Mouse (Mus musculus) Patski (cell line): ENCODE data around the gene Ehmt2. TPM values are rescaled to one million over a fixed set of nuclear protein-coding genes. Genes with fewer than 3 reads are reported as not detected.

Experiments used
- ATAC-seq: fragments of 100-300 bp; one replicate; pipeline ENCODE4 v1.8.0; 2021
- CTCF ChIA-PET: fragments of 350-600 bp; sonication (Branson Sonifier 250); formaldehyde crosslinking; loops from one replicate; lab custom pipeline; 2022; ENCODE audit warnings: inconsistent platforms; lab: Charles Lee
- POLR2A ChIA-PET: fragments of 350-600 bp; sonication (Branson Sonifier 250); formaldehyde crosslinking; loops from one replicate; lab custom pipeline; 2022; ENCODE audit warnings: antibody characterized with exemption, inconsistent platforms; lab: Charles Lee
- DNase-seq: peaks from one replicate; pipeline ENCODE4 v3.0.0-alpha.2; 2011; ENCODE audit warnings: low read depth, low spot score
- H3K27me3 ChIP-seq: fragments of 371-371 bp; one replicate; pipeline ENCODE4 v1.5.1; 2021
- CTCF ChIP-seq: fragments of 100-300 bp; IDR thresholded peaks from one replicate; pipeline ENCODE4 v1.5.1; 2021
- in situ Hi-C: fragments of 300-500 bp; cut with MboI; formaldehyde crosslinking; loops from 3 replicates; pipeline ENCODE4 v1.11.1; 2018; ENCODE audit warnings: low pct_unique_long_range_greater_than_20kb, mixed read lengths
- polyA plus RNA-seq: library from polyadenylated mRNA; unstranded; gene quantifications from one replicate; pipeline ENCODE4 v1.2.3, GENCODE M21; 2021

The Ehmt2 gene
- 200 TPM for polyA plus RNA-seq

GRCm38 (mm10) chr17:34898160-34898586, at the start of gene Ehmt2, which contains the start of gene C2:
TSS of gene Ehmt2 (plus strand) at chr17:34898469.
TSS of gene C2 (minus strand) at chr17:34898265.
- ChIA-PET POLR2A (interaction anchor here (0.5 to 0.7 kb wide), 3 partner anchors 17 to 227 kb away, joined by 3 to 12 read pairs (median 4); partner anchors contain the start of gene Gm20547), CTCF (no interaction called here)
- peak; percentile 32 for ATAC-seq
- DNase-seq: no peak
- in situ Hi-C loops: no loop called here
- no peak for TF ChIP-seq CTCF
- H3K27me3 ChIP-seq: no peaks in the 10 kb centered on the region

- CTCF ChIA-PET: no interaction called here
- in situ Hi-C loops: loop anchor here (10.0 kb wide), 1 partner anchor 395 kb away; the partner anchor contains the start of gene Ddx39b
- ATAC-seq (peak; percentile 85), DNase-seq (peak; percentile 71)
- POLR2A ChIA-PET: interaction anchor here (1.1 kb wide), 1 partner anchor 50 kb away, joined by 3 read pairs; no protein-coding TSS in a partner anchor
- no peaks in the 10 kb centered on the region for H3K27me3 ChIP-seq
- TF ChIP-seq CTCF: no peak
These were observed 48.4 kb upstream of the Ehmt2 start, which contains the start of the genes Skiv2l and Nelfe for GRCm38 (mm10) chr17:34849722-34850516. TSS of gene Skiv2l (minus strand) at chr17:34850210. TSS of gene Nelfe (plus strand) at chr17:34850391.

DNA sequence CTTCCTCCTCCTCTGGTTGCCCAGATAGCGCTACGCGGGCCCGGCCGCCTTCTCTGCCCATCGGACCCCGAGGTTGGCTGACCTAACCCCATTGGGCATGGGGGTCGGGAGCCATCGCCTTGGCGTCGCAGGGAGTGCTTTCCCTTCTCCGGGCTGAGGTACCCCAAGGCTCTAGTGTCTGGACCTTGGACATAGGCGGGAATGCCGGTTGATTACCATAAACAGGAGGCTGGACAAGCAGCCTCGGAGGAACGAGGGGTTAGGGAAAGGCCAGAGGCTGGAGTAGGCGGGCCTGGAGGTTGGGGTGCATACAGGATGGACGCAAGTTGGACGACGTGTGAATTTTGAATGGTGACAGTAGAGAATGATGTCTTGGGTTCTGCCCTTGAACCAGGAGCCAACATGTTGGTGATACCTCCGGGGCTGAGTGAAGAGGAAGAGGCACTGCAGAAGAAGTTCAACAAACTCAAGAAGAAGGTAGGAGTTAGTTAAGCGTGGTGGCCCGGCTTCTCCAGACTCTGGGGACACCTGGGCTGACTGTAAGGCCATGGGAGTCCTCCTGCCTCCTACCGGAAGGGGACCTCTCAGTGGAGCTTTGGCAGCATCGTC, 47.6 kb upstream of the Ehmt2 start:
- no peaks in the 10 kb centered on the region for H3K27me3 ChIP-seq
- no peak for DNase-seq
- in situ Hi-C loops: no loop called here
- ATAC-seq: peak; percentile 25
- POLR2A ChIA-PET: interaction anchor here (0.8 kb wide), 1 partner anchor 339 kb away, joined by 3 read pairs; no protein-coding TSS in a partner anchor
- CTCF ChIA-PET: no interaction called here
- no peak for TF ChIP-seq CTCF

GRCm38 (mm10) chr17:34853511-34853910, 44.8 kb upstream of the Ehmt2 start:
- in situ Hi-C loops: no loop called here
- H3K27me3 ChIP-seq: no peaks in the 10 kb centered on the region
- CTCF ChIA-PET: interaction anchor here (0.8 kb wide), 1 partner anchor 30 kb away, joined by 3 read pairs; no protein-coding TSS in a partner anchor
- ATAC-seq (no peak), DNase-seq (no peak)
- POLR2A ChIA-PET: no interaction called here
- no peak for TF ChIP-seq CTCF

GRCm38 (mm10) chr17:34854761-34855160, 43.5 kb upstream of the Ehmt2 start:
- POLR2A ChIA-PET: no interaction called here
- in situ Hi-C loops: loop anchor here (5.0 kb wide), 1 partner anchor 38 kb away; no protein-coding TSS in a partner anchor
- CTCF ChIA-PET: interaction anchor here (0.9 to 2.9 kb wide), 4 partner anchors 9 to 126 kb away, joined by 3 to 15 read pairs (median 5); partner anchors contain the start of gene Zbtb12

GRCm38 (mm10) chr17:34855825-34856224, 42.4 kb upstream of the Ehmt2 start:
- ChIA-PET CTCF (interaction anchor here (0.8 to 2.9 kb wide), 15 partner anchors 8 to 95 kb away, joined by 3 to 15 read pairs (median 5); partner anchors contain the start of gene Zbtb12), POLR2A (interaction anchor here (0.6 to 0.8 kb wide), 3 partner anchors 43 to 821 kb away, joined by 3 to 4 read pairs (median 3); no protein-coding TSS in a partner anchor)
- ATAC-seq: no peak
- in situ Hi-C loops: loop anchor here (5.0 kb wide), 1 partner anchor 36 kb away; no protein-coding TSS in a partner anchor
- no peak for DNase-seq
- H3K27me3 ChIP-seq: no peaks in the 10 kb centered on the region
- TF ChIP-seq CTCF: no peak

More at GRCm38 (mm10) chr17:34854761-34855160, 43.5 kb upstream of the Ehmt2 start:
- TF ChIP-seq CTCF: no peak
- ATAC-seq: no peak
- no peaks in the 10 kb centered on the region for H3K27me3 ChIP-seq
- no peak for DNase-seq

DNA sequence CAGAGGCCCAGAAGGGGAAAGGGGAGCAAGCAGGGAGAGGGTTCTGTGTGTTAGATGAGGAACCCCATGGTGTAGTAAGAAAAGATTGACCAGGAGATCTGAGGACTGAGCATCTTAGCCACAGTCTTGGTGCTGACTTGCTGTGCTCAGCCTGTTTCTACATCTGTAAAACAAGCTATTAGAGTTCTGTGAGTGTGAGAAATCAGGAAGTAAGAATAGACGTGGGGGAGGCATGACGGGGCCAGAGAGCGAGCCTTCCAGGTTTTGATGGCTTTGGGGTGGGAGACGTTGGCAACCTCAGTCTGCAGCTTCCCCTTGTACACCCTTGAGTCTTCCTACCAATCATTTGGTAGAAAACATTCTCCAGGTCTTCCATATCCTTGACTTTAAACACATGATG, 39.6 kb upstream of the Ehmt2 start:
- no peak for TF ChIP-seq CTCF
- H3K27me3 ChIP-seq: no peaks in the 10 kb centered on the region
- DNase-seq (no peak), ATAC-seq (no peak)
- in situ Hi-C loops: loop anchor here (5.0 kb wide), 1 partner anchor 34 kb away; no protein-coding TSS in a partner anchor
- CTCF ChIA-PET: no interaction called here
- POLR2A ChIA-PET: no interaction called here

- TF ChIP-seq CTCF: no peak
- ATAC-seq (no peak), DNase-seq (no peak)
- H3K27me3 ChIP-seq: no peaks in the 10 kb centered on the region
- POLR2A ChIA-PET: interaction anchor here (0.6 kb wide), 1 partner anchor 19 kb away, joined by 3 read pairs; the partner anchor contains the start of gene Zbtb12
- in situ Hi-C loops: loop anchor here (5.0 kb wide), 1 partner anchor 82 kb away; no protein-coding TSS in a partner anchor
- CTCF ChIA-PET: no interaction called here
These were observed 37.8 kb upstream of the Ehmt2 start for GRCm38 (mm10) chr17:34860514-34860913.

GRCm38 (mm10) chr17:34861704-34862415, 36.4 kb upstream of the Ehmt2 start:
- ChIA-PET CTCF (no interaction called here), POLR2A (no interaction called here)
- no peak for ATAC-seq
- in situ Hi-C loops: loop anchor here (5.0 kb wide), 1 partner anchor 80 kb away; no protein-coding TSS in a partner anchor
- no peak for TF ChIP-seq CTCF
- no peak for DNase-seq
- H3K27me3 ChIP-seq: no peaks in the 10 kb centered on the region
